33 mouse cellular contexts compared by ENCODE assay signal in the genomic region with DNA sequence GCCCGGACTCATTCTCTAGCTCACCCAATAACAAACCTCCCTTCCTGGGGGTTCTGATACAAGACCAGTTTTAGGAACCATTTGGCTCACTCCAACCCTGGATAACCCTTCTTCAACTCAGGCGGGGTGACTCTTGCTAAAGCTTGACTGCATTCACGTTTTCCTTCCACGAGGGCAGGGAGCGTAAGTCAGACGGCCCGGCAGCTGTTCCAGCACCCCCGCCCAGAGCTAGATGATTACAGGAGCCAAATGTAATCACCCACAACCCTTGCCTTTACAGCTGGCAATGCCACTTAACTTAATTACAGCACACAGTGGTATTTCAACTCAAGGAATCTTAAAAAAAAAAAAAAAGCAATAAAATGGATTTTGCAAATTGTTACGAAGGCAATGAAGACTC. TPM values are rescaled to one million over a fixed set of nuclear protein-coding genes. Genes with fewer than 3 reads are reported as not detected.
"Had no signal": no experiment of that assay in that cellular context is flagged by ENCODE, and none has a peak within 500 bp of the region (broad histone marks: within the 10 kb centered on the region; RNA-seq: fewer than 3 reads in every experiment).

No protein-coding gene starts in this region.

- DNase-seq: cerebellum, adult 2 months; cerebellum, adult 8-10 months; cerebellum, adult 9-10 months; cerebellum, adult 9-11 months; cerebellum, postnatal 10 days; cerebellum, postnatal 14 days; cerebellum, postnatal 25 days; cerebellum, postnatal 36 days; embryo, embryonic 11 days; forebrain, postnatal 0 days; gastrocnemius, adult 2 months; gastrocnemius, postnatal 10 days; gastrocnemius, postnatal 14 days; gastrocnemius, postnatal 25 days; gastrocnemius, postnatal 36 days; heart, adult 11 months; heart, adult 18-20 months; heart, adult 2 months had no signal

- H3K4me1 ChIP-seq: embryonic facial prominence, embryonic 12.5 days; embryonic facial prominence, embryonic 13.5 days; forebrain, embryonic 12.5 days; forebrain, embryonic 13.5 days; forebrain, embryonic 15.5 days had no signal

- H3K4me3 ChIP-seq: embryonic facial prominence, embryonic 12.5 days; embryonic facial prominence, embryonic 13.5 days; embryonic facial prominence, embryonic 15.5 days; erythroblast, embryonic 14.5 days; forebrain, embryonic 10.5 days; forebrain, embryonic 12.5 days; forebrain, embryonic 13.5 days; forebrain, embryonic 15.5 days; gastrocnemius, adult 2 months; heart, adult 2 months had no signal

- H3K9me3 ChIP-seq: embryonic facial prominence, embryonic 12.5 days; embryonic facial prominence, embryonic 15.5 days; forebrain, embryonic 10.5 days; forebrain, embryonic 12.5 days; forebrain, embryonic 13.5 days; forebrain, embryonic 15.5 days had no signal

- H3K9ac ChIP-seq: embryonic facial prominence, embryonic 12.5 days; embryonic facial prominence, embryonic 13.5 days; embryonic facial prominence, embryonic 15.5 days; forebrain, embryonic 12.5 days; forebrain, embryonic 13.5 days; forebrain, embryonic 15.5 days; forebrain, postnatal 0 days had no signal

- H3K36me3 ChIP-seq: embryonic facial prominence, embryonic 12.5 days; embryonic facial prominence, embryonic 13.5 days; embryonic facial prominence, embryonic 15.5 days; forebrain, embryonic 10.5 days; forebrain, embryonic 12.5 days; forebrain, embryonic 15.5 days had no signal

- ATAC-seq: forebrain, embryonic 13.5 days; forebrain, embryonic 14.5 days; forebrain, embryonic 15.5 days; forebrain, embryonic 16.5 days; forebrain, postnatal 0 days had no signal

- H3K27ac ChIP-seq: embryonic facial prominence, embryonic 12.5 days; embryonic facial prominence, embryonic 13.5 days; embryonic facial prominence, embryonic 15.5 days; forebrain, embryonic 10.5 days; forebrain, embryonic 12.5 days; forebrain, embryonic 13.5 days; forebrain, embryonic 15.5 days; gastrocnemius, adult 2 months; heart, adult 2 months had no signal

- H3K4me2 ChIP-seq: embryonic facial prominence, embryonic 12.5 days; embryonic facial prominence, embryonic 13.5 days; embryonic facial prominence, embryonic 15.5 days; forebrain, embryonic 12.5 days; forebrain, embryonic 13.5 days; forebrain, embryonic 15.5 days had no signal

RNA-seq across cellular contexts. Expression of a gene that starts 26.0 kb away (rescaled TPM):
- polyA plus RNA-seq: cerebellum, adult 2 months; cortical plate, adult 2 months; embryonic facial prominence, embryonic 11.5 days; embryonic facial prominence, embryonic 12.5 days; embryonic facial prominence, embryonic 13.5 days; embryonic facial prominence, embryonic 15.5 days; forebrain, embryonic 10.5 days; forebrain, embryonic 11.5 days; forebrain, embryonic 12.5 days; forebrain, embryonic 13.5 days; forebrain, embryonic 14.5 days; forebrain, embryonic 15.5 days; forebrain, postnatal 0 days; frontal cortex, adult 2 months; heart, adult 2 months had no signal

RNA-seq across cellular contexts. Expression of a gene that starts 34.5 kb away (rescaled TPM):
- polyA plus RNA-seq: embryonic facial prominence, embryonic 11.5 days; erythroblast, embryonic 14.5 days; forebrain, embryonic 10.5 days; forebrain, embryonic 11.5 days had no signal

RNA-seq across cellular contexts. Expression of a gene that starts 56.4 kb away (rescaled TPM):
- polyA plus RNA-seq: cerebellum, adult 2 months; cortical plate, adult 2 months; embryonic facial prominence, embryonic 11.5 days; embryonic facial prominence, embryonic 12.5 days; embryonic facial prominence, embryonic 13.5 days; erythroblast, embryonic 14.5 days; forebrain, embryonic 10.5 days; forebrain, embryonic 11.5 days; forebrain, embryonic 12.5 days; forebrain, embryonic 13.5 days; forebrain, embryonic 15.5 days; frontal cortex, adult 2 months; gonadal fat pad, adult 2 months; heart, adult 2 months had no signal
